ENCODE assay signal across 12 mouse cellular contexts in the genomic region with DNA sequence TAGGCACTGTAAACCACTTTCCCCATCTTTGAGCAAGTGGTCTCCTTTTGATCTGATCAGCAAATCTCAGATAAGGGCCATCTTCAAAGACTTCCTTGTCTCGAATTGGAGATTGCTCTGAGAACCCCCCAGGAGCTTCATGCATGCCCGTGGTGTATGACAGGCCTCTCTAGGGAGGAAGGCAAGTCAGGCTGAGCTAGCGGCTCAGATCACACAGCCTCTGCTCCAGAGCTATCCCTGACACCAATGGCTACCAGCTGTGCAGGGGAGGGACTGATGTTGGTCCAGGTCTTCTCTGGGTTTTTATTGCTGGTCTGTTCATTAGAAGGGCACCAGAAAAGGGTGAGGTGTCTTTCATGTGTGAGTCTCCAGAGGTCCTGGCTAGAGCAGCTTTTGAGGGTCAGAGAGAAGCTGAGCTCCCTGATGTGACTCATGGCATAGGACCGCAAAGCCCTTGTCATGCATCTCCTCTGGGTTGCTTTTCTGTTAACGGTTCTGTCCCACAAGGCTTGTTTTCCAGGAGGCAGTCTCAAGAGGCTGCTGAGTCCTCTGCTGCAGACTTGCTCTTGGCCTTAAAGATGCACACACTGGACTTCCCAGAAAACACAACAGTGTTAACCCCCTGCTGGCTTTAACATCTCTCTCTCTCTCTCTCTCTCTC.
A peak's percentile ranks its signal among the peaks of the same experiment; 100 is the strongest.
DNase-seq lines count a peak whose midpoint lies in the region; ATAC-seq and TF ChIP-seq lines count a peak whose summit lies in the region.
"Had no signal": no experiment of that assay in that cellular context is flagged by ENCODE, and none has a peak within 500 bp of the region (broad histone marks: within the 10 kb centered on the region; RNA-seq: fewer than 3 reads in every experiment).

No protein-coding gene starts in this region.

- no peak overlapping the region for H3K4me2 ChIP-seq in kidney, embryonic 16.5 days (replicated peaks; ENCODE audit: low read depth, low read length)
- H3K4me2 ChIP-seq in forebrain, embryonic 16.5 days (ENCODE audit: low read length): no peak overlapping the region
- H3K4me2 ChIP-seq: midbrain, embryonic 13.5 days had no signal

- H3K27ac ChIP-seq in kidney, embryonic 16.5 days (ENCODE audit: low read length): peak overlapping the region; percentile 77
- peak overlapping the region; percentile 19; the same call in 1 of the 2 replicates for H3K27ac ChIP-seq in embryonic facial prominence, embryonic 10.5 days (replicated peaks)
- no peak overlapping the region for H3K27ac ChIP-seq in forebrain, embryonic 16.5 days (ENCODE audit: low read length)
- H3K27ac ChIP-seq: midbrain, embryonic 13.5 days had no signal

- no peaks in the 10 kb centered on the region for H3K79me3 ChIP-seq in C2C12 (ENCODE audit: low read depth)

- no peak overlapping the region for H3ac ChIP-seq in C2C12 (ENCODE audit: control insufficient read depth, insufficient read length, low read depth)

- ATAC-seq in kidney, embryonic 16.5 days (ENCODE audit: low FRiP score, low TSS enrichment): 0 out of 2 replicates have a peak, but pooled peaks have one; percentile 62
- no peak for ATAC-seq in forebrain, embryonic 16.5 days
- ATAC-seq: midbrain, embryonic 13.5 days had no signal

- no peak for TF ChIP-seq CTCF in C2C12 (IDR thresholded peaks at IDR 0.05; ENCODE audit: control insufficient read depth, insufficient read depth, insufficient read length)

- H3K79me2 ChIP-seq in C2C12 (ENCODE audit: control insufficient read depth, insufficient read depth): no peaks in the 10 kb centered on the region

- no peak overlapping the region for H3K4me3 ChIP-seq in kidney, embryonic 16.5 days (ENCODE audit: low read length)
- no peak overlapping the region for H3K4me3 ChIP-seq in C2C12 (ENCODE audit: insufficient read depth, poor library complexity, severe bottlenecking)
- no peak overlapping the region for H3K4me3 ChIP-seq in embryonic facial prominence, embryonic 10.5 days
- H3K4me3 ChIP-seq in forebrain, embryonic 16.5 days (replicated peaks; ENCODE audit: low read length): no peak overlapping the region
- H3K4me3 ChIP-seq: midbrain, embryonic 13.5 days had no signal

- WGBS in kidney, embryonic 16.5 days: 21% methylated on average over 5 of the region's 5 CpGs
- WGBS in embryonic facial prominence, embryonic 10.5 days: 26% methylated on average over 5 of the region's 5 CpGs
- 45% methylated on average over 5 of the region's 5 CpGs for WGBS in forebrain, embryonic 16.5 days

- no peak for DNase-seq in kidney, adult 18-20 months
- peak; percentile 7 for DNase-seq in 3T3-L1 (ENCODE audit: low read depth, low spot score)
- DNase-seq in embryonic facial prominence, embryonic 10.5 days (ENCODE audit: low spot score): peak; percentile 36
- no peak for DNase-seq in gastrocnemius, adult 8-10 months (ENCODE audit: low spot score in 2 of 2)
- no peak for DNase-seq in right cerebral cortex, postnatal 36 days (ENCODE audit: low spot score in 2 of 2)
- DNase-seq: cerebellum, adult 2 months; kidney, adult 8-10 months; right cerebral cortex, postnatal 25 days had no signal

- H3K9ac ChIP-seq in kidney, embryonic 16.5 days (replicated peaks; ENCODE audit: low read length): no peak overlapping the region
- no peak overlapping the region for H3K9ac ChIP-seq in forebrain, embryonic 16.5 days (replicated peaks; ENCODE audit: low read depth, low read length)
- H3K9ac ChIP-seq: midbrain, embryonic 13.5 days had no signal

- H3K4me1 ChIP-seq in kidney, embryonic 16.5 days (ENCODE audit: insufficient read depth, low read length): peaks cover 16% of the 10 kb centered on the region
- H3K4me1 ChIP-seq in embryonic facial prominence, embryonic 10.5 days: peaks cover 44% of the 10 kb centered on the region
- no peaks in the 10 kb centered on the region for H3K4me1 ChIP-seq in forebrain, embryonic 16.5 days (replicated peaks; ENCODE audit: control insufficient read depth, insufficient read depth, low read length)

- H3K9me3 ChIP-seq in kidney, embryonic 16.5 days (ENCODE audit: low read length): no peaks in the 10 kb centered on the region
- no peaks in the 10 kb centered on the region for H3K9me3 ChIP-seq in embryonic facial prominence, embryonic 10.5 days
- H3K9me3 ChIP-seq in forebrain, embryonic 16.5 days (ENCODE audit: control insufficient read depth, low read length): no peaks in the 10 kb centered on the region
- H3K9me3 ChIP-seq: midbrain, embryonic 13.5 days had no signal

- no peaks in the 10 kb centered on the region for H3K27me3 ChIP-seq in kidney, embryonic 16.5 days (ENCODE audit: insufficient read depth, low read length)
- peaks cover 19% of the 10 kb centered on the region for H3K27me3 ChIP-seq in C2C12 (ENCODE audit: control insufficient read depth, insufficient read depth, insufficient read length)
- peaks cover 70% of the 10 kb centered on the region for H3K27me3 ChIP-seq in embryonic facial prominence, embryonic 10.5 days (replicated peaks; ENCODE audit: low read depth, poor library complexity, severe bottlenecking)
- 0 out of 2 replicates have a peak, but pooled peaks cover 2% of the 10 kb centered on the region for H3K27me3 ChIP-seq in forebrain, embryonic 16.5 days (replicated peaks; ENCODE audit: control insufficient read depth, insufficient read depth, low read length)

- no peaks in the 10 kb centered on the region for H3K36me3 ChIP-seq in kidney, embryonic 16.5 days (ENCODE audit: insufficient read depth, low read length)
- H3K36me3 ChIP-seq in C2C12 (ENCODE audit: control insufficient read depth, insufficient read depth): no peaks in the 10 kb centered on the region
- H3K36me3 ChIP-seq in embryonic facial prominence, embryonic 10.5 days (replicated peaks): no peaks in the 10 kb centered on the region
- no peaks in the 10 kb centered on the region for H3K36me3 ChIP-seq in forebrain, embryonic 16.5 days (ENCODE audit: control insufficient read depth, insufficient read depth)
- H3K36me3 ChIP-seq: midbrain, embryonic 13.5 days had no signal

TF ChIP-seq in C2C12, 6 proteins besides CTCF, POLR2A, EP300 and RAD21:
- TF ChIP-seq FOSL1 (IDR thresholded peaks at IDR 0.05; ENCODE audit: insufficient read depth, low read length, poor library complexity, severe bottlenecking) (peak; percentile 21), CEBPB (IDR thresholded peaks at IDR 0.05; ENCODE audit: low read depth) (no peak)

Comparison
In these comparisons a context has a peak if more than half of its experiments do, and no peak if none do; other contexts are left out.
1. DNase-seq: peak in 3T3-L1 (single experiment) and embryonic facial prominence, embryonic 10.5 days (single experiment); none in kidney, adult 18-20 months (single experiment), gastrocnemius, adult 8-10 months (0 of 2) and right cerebral cortex, postnatal 36 days (0 of 2).